Mouse (Mus musculus) MEL (cell line): ENCODE results near the gene Zfp827. TPM values are rescaled to one million over a fixed set of nuclear protein-coding genes. Genes with fewer than 3 reads are reported as not detected.

Experiments used
- DNase-seq: peaks from one replicate; pipeline ENCODE4 v3.0.0; 2011; ENCODE audit warnings: low read depth, low spot score
- H3K27ac ChIP-seq: 2 replicates; pipeline ENCODE4 v1.5.1; 2012; ENCODE audit warnings: low read depth, mild to moderate bottlenecking, control low read depth, low read length, moderate library complexity; ENCODE audit not compliant: control insufficient read depth
- H3K27me3 ChIP-seq, 2 experiments: fragments of 150-350 bp in 1 of 2; sonication (generic) in 1 of 2; 2 replicates each; pipeline ENCODE4 v1.6.1; 2012; ENCODE audit warnings: low read length in 2 of 2, mild to moderate bottlenecking in 2 of 2, improper control_type of control experiment in 1 of 2, moderate library complexity in 1 of 2; ENCODE audit not compliant: insufficient read depth in 2 of 2, control insufficient read depth in 1 of 2
- H3K36me3 ChIP-seq, 2 experiments: 2 replicates each; pipeline ENCODE4 v1.6.1; 2012 to 2014; ENCODE audit warnings: low read length in 2 of 2, improper control_type of control experiment in 1 of 2, inconsistent platforms in 1 of 2, mild to moderate bottlenecking in 1 of 2; ENCODE audit not compliant: insufficient read depth in 2 of 2, control insufficient read depth in 1 of 2
- H3K4me1 ChIP-seq, 2 experiments: fragments of 150-350 bp in 1 of 2; sonication (generic) in 1 of 2; 2 replicates each; pipeline ENCODE4 v1.6.1; 2012; ENCODE audit warnings: low read length in 2 of 2, improper control_type of control experiment in 1 of 2, mild to moderate bottlenecking in 1 of 2; ENCODE audit not compliant: insufficient read depth in 2 of 2, control insufficient read depth in 1 of 2
- H3K4me3 ChIP-seq, 2 experiments: fragments of 150-350 bp in 1 of 2; sonication (generic) in 1 of 2; 2 replicates each; pipeline ENCODE4 v1.5.1; 2012; ENCODE audit warnings: low read depth in 2 of 2, low read length in 2 of 2, mild to moderate bottlenecking in 2 of 2, moderate library complexity in 2 of 2, control low read depth in 1 of 2, improper control_type of control experiment in 1 of 2; ENCODE audit not compliant: control insufficient read depth in 1 of 2, insufficient read depth in 1 of 2
- H3K79me2 ChIP-seq: 2 replicates; pipeline ENCODE4 v1.6.1; 2012; ENCODE audit warnings: mild to moderate bottlenecking, low read length, moderate library complexity; ENCODE audit not compliant: control insufficient read depth, poor library complexity, insufficient read depth
- H3K9ac ChIP-seq: 2 replicates; pipeline ENCODE4 v1.6.1; 2012; ENCODE audit warnings: low read depth, mild to moderate bottlenecking, control low read depth, low read length, moderate library complexity; ENCODE audit not compliant: control insufficient read depth, poor library complexity, severe bottlenecking
- H3K9me3 ChIP-seq: fragments of 150-350 bp; sonication (generic); replicated peaks from 2 replicates; pipeline ENCODE4 v1.6.1; 2012; ENCODE audit warnings: mild to moderate bottlenecking, low read length, improper control_type of control experiment, moderate library complexity; ENCODE audit not compliant: insufficient read depth
- BHLHE40 ChIP-seq: IDR thresholded peaks from 2 replicates; pipeline ENCODE4 v1.6.1; 2012; ENCODE audit warnings: low read depth, mild to moderate bottlenecking, inconsistent platforms, low read length, improper control_type of control experiment, borderline replicate concordance
- CTCF ChIP-seq, 3 experiments: IDR thresholded peaks in 2 of 3; conservative IDR thresholded peaks in 1 of 3; 2 replicates each; pipeline ENCODE4 v1.5.1; 2011 to 2012; ENCODE audit warnings: low read length in 3 of 3, low read depth in 2 of 3, mild to moderate bottlenecking in 2 of 3, improper control_type of control experiment in 1 of 3, inconsistent platforms in 1 of 3, mixed read lengths in 1 of 3, moderate library complexity in 1 of 3; ENCODE audit not compliant: control insufficient read depth in 1 of 3, insufficient read depth in 1 of 3, poor library complexity in 1 of 3, severe bottlenecking in 1 of 3
- E2F4 ChIP-seq: IDR thresholded peaks from 2 replicates; pipeline ENCODE4 v1.6.1; 2011; ENCODE audit warnings: low read depth, low read length, improper control_type of control experiment, borderline replicate concordance
- ELF1 ChIP-seq: IDR thresholded peaks from 2 replicates; pipeline ENCODE4 v1.6.1; 2014; ENCODE audit warnings: low read depth, mild to moderate bottlenecking, inconsistent platforms, low read length, improper control_type of control experiment, moderate library complexity
- EP300 ChIP-seq, 2 experiments: IDR thresholded peaks; 2 replicates each; pipeline ENCODE4 v1.6.1; 2011; ENCODE audit warnings: improper control_type of control experiment in 2 of 2, low read length in 2 of 2, low read depth in 1 of 2, mild to moderate bottlenecking in 1 of 2
- ETS1 ChIP-seq: IDR thresholded peaks from 2 replicates; pipeline ENCODE4 v1.6.1; 2012; ENCODE audit warnings: low read depth, mild to moderate bottlenecking, inconsistent platforms, low read length, improper control_type of control experiment, moderate library complexity
- HCFC1 ChIP-seq: IDR thresholded peaks from 2 replicates; pipeline ENCODE4 v1.6.1; 2012; ENCODE audit warnings: low read depth, mild to moderate bottlenecking, inconsistent platforms, low read length, improper control_type of control experiment, moderate library complexity
- MAFK ChIP-seq: IDR thresholded peaks from 2 replicates; pipeline ENCODE4 v1.6.1; 2011; ENCODE audit warnings: low read depth, mild to moderate bottlenecking, low read length, improper control_type of control experiment, borderline replicate concordance
- MAZ ChIP-seq: IDR thresholded peaks from 2 replicates; pipeline ENCODE4 v1.6.1; 2012; ENCODE audit warnings: low read depth, mild to moderate bottlenecking, inconsistent platforms, low read length, improper control_type of control experiment
- MXI1 ChIP-seq: IDR thresholded peaks from 2 replicates; pipeline ENCODE4 v1.6.1; 2011; ENCODE audit warnings: mild to moderate bottlenecking, low read depth, low read length, improper control_type of control experiment
- MYB ChIP-seq: IDR thresholded peaks from 2 replicates; pipeline ENCODE4 v1.6.1; 2011; ENCODE audit warnings: mild to moderate bottlenecking, low read depth, low read length, improper control_type of control experiment
- NELFE ChIP-seq: IDR thresholded peaks from 2 replicates; pipeline ENCODE4 v1.6.1; 2011; ENCODE audit warnings: low read depth, low read length, improper control_type of control experiment
- POLR2A ChIP-seq, 2 experiments: IDR thresholded peaks; 2 replicates each; pipeline ENCODE4 v1.6.1; 2011 to 2012; ENCODE audit warnings: low read length in 2 of 2, mild to moderate bottlenecking in 2 of 2, control low read depth in 1 of 2, improper control_type of control experiment in 1 of 2, low read depth in 1 of 2, moderate library complexity in 1 of 2; ENCODE audit not compliant: control insufficient read depth in 1 of 2, insufficient read depth in 1 of 2, poor library complexity in 1 of 2
- POLR2AphosphoS2 ChIP-seq: IDR thresholded peaks from 2 replicates; pipeline ENCODE4 v1.6.1; 2011; ENCODE audit warnings: low read length, improper control_type of control experiment
- POLR2AphosphoS5 ChIP-seq: IDR thresholded peaks from 2 replicates; pipeline ENCODE4 v1.6.1; 2012; ENCODE audit warnings: low read depth, borderline replicate concordance, mild to moderate bottlenecking, inconsistent platforms, low read length, moderate library complexity, mixed read lengths
- SIN3A ChIP-seq: IDR thresholded peaks from 2 replicates; pipeline ENCODE4 v1.6.1; 2012; ENCODE audit warnings: low read length, improper control_type of control experiment, inconsistent platforms
- SMC3 ChIP-seq: IDR thresholded peaks from 2 replicates; pipeline ENCODE4 v1.6.1; 2011; ENCODE audit warnings: low read depth, low read length, improper control_type of control experiment
- TAL1 ChIP-seq: IDR thresholded peaks from 2 replicates; pipeline ENCODE4 v1.6.1; 2012; ENCODE audit warnings: mild to moderate bottlenecking, inconsistent platforms, low read length, moderate library complexity, mixed read lengths
- TBP ChIP-seq: IDR thresholded peaks from 2 replicates; pipeline ENCODE4 v1.8.0; 2011; ENCODE audit warnings: low read depth, low read length, improper control_type of control experiment
- UBTF ChIP-seq: IDR thresholded peaks from 2 replicates; pipeline ENCODE4 v1.6.1; 2012; ENCODE audit warnings: low read depth, mild to moderate bottlenecking, inconsistent platforms, low read length, improper control_type of control experiment, moderate library complexity, borderline replicate concordance; ENCODE audit not compliant: insufficient read depth
- USF1 ChIP-seq: IDR thresholded peaks from 2 replicates; pipeline ENCODE4 v1.6.1; 2014; ENCODE audit warnings: low read depth, mild to moderate bottlenecking, inconsistent platforms, low read length, improper control_type of control experiment, moderate library complexity
- ZKSCAN1 ChIP-seq: IDR thresholded peaks from 2 replicates; pipeline ENCODE4 v1.6.1; 2012; ENCODE audit warnings: low read depth, mild to moderate bottlenecking, inconsistent platforms, low read length, improper control_type of control experiment, moderate library complexity
- polyA plus RNA-seq, 2 experiments: library from polyadenylated mRNA; stranded (reverse) in 1 of 2; unstranded in 1 of 2; fragments of >175 nt in 1 of 2; fragments of >200 nt in 1 of 2; gene quantifications; 2 replicates each; pipeline versions ENCODE4 v1.2.1 to v1.2.4; 2012; ENCODE audit warnings: low replicate concordance in 2 of 2, low read depth in 1 of 2; ENCODE audit not compliant: insufficient read length in 2 of 2, insufficient read depth in 1 of 2, missing spikeins in 1 of 2
- total RNA-seq: library from RNA; depleted of rRNA; stranded (reverse); fragments of 300-350 nt; gene quantifications from 2 replicates; pipeline ENCODE4 v1.2.3, GENCODE M21; 2012

Gene Zfp827
- total and polyA plus RNA-seq, 3 experiments = not detected

DNA sequence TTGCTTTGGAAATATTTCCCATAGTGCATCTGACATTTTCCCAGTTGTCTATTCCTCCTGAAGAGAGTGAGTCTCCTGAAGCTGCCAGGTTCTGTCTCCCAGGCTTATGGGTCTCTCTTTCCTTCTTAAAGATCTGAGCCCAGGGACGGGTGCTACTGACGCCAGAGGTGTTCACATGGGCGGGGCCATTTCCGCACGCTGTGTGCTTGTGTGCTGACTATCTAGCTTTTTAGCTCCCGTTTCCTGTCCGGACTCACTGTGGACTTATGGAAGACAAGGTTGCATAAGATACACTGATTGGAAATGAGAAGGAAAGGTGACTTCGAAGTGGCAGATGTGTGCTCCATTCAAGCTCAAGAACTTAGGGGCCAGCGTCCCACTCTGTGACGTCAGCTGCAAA, 120.6 kb downstream of the Zfp827 start:
- no peak for DNase-seq
- Histone ChIP-seq H3K27ac (no peak overlapping the region), H3K27me3 (no peaks in the 10 kb centered on the region), H3K36me3 (no peaks in the 10 kb centered on the region), H3K4me1 (no peaks in the 10 kb centered on the region), H3K9ac (no peak overlapping the region), H3K79me2 (no peaks in the 10 kb centered on the region), H3K9me3 (no peaks in the 10 kb centered on the region), H3K4me3 (no peak overlapping the region)
- TF ChIP-seq MYB = no peak
- TF ChIP-seq ELF1 = no peak
- no peak for TF ChIP-seq POLR2A (IDR thresholded peaks at IDR 0.05; ENCODE audit: control insufficient read depth in 1 of 2, insufficient read depth in 1 of 2, low read depth in 1 of 2, low read length in 2 of 2, poor library complexity in 1 of 2)
- no peak for TF ChIP-seq E2F4
- no peak for TF ChIP-seq BHLHE40
- TF ChIP-seq CTCF (IDR thresholded peaks at IDR 0.05 in 2 of 3, conservative IDR thresholded peaks at IDR 0.05 in 1 of 3; ENCODE audit: control insufficient read depth in 1 of 3, insufficient read depth in 1 of 3, low read depth in 2 of 3, low read length in 3 of 3, poor library complexity in 1 of 3, severe bottlenecking in 1 of 3) = no peak
- TF ChIP-seq MXI1 = no peak
- no peak for TF ChIP-seq SIN3A
- no peak for TF ChIP-seq POLR2AphosphoS5
- no peak for TF ChIP-seq HCFC1
- TF ChIP-seq NELFE = no peak

DNA sequence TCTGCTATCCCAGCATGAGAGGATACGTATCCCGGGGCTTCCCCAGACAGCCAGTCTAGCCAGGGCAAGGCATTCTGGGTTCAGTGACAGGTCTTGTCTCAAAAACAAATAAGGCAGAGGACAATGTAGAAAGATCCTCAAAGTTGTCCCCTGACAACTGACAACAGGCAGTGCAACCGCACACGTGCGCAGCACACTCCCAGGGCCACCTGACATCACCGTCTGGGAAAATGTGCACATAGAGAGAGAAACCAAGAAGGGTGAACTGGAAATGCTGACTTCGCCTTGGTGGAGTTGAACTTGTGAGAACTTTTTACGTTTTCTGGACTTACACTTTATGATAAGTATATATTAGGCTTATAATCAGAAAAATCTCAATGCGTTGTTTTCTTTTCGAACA, 121.6 kb downstream of the Zfp827 start:
- no peak for DNase-seq
- H3K36me3 ChIP-seq = no peaks in the 10 kb centered on the region
- H3K27ac ChIP-seq = no peak overlapping the region
- TF ChIP-seq MYB (no peak), TBP (no peak), SMC3 (no peak), MAZ (no peak), MAFK (no peak), POLR2AphosphoS2 (no peak), BHLHE40 (no peak), POLR2A (IDR thresholded peaks at IDR 0.05; ENCODE audit: control insufficient read depth in 1 of 2, insufficient read depth in 1 of 2, low read depth in 1 of 2, low read length in 2 of 2, poor library complexity in 1 of 2) (no peak), NELFE (no peak), TAL1 (no peak), USF1 (no peak), ZKSCAN1 (no peak), EP300 (IDR thresholded peaks at IDR 0.05; ENCODE audit: low read depth in 1 of 2, low read length in 2 of 2) (no peak), POLR2AphosphoS5 (no peak), ETS1 (no peak), ELF1 (no peak), UBTF (no peak)
- no peaks in the 10 kb centered on the region for H3K4me1 ChIP-seq
- no peaks in the 10 kb centered on the region for H3K27me3 ChIP-seq
- H3K4me3 ChIP-seq = no peak overlapping the region
- no peak overlapping the region for H3K9ac ChIP-seq
- no peaks in the 10 kb centered on the region for H3K79me2 ChIP-seq
- no peaks in the 10 kb centered on the region for H3K9me3 ChIP-seq
